Mouse (Mus musculus) adipocyte (in vitro differentiated cells): ENCODE measurements around the gene Serpinb9.
A peak's percentile ranks its signal among the peaks of the same experiment; 100 is the strongest.
"Not testable (repeated sequence)": the region's sequence is repeated elsewhere in the genome, so short reads cannot be mapped to it uniquely, and the experiment has no call there.

Source experiments
- DNase-seq: peaks from one replicate; pipeline ENCODE4 v3.0.0-alpha.2; 2016; ENCODE audit warnings: low spot score

Serpinb9 gene

GRCm38 (mm10) chr13:33003523-33004413, 718 bp downstream of the Serpinb9 start:
- no peak for DNase-seq

GRCm38 (mm10) chr13:33004414-33005105, 1.5 kb downstream of the Serpinb9 start:
- peak; percentile 91 for DNase-seq

GRCm38 (mm10) chr13:33005501-33006075, 2.5 kb downstream of the Serpinb9 start:
- DNase-seq, result peak; percentile 52

GRCm38 (mm10) chr13:33006555-33006954, 3.5 kb downstream of the Serpinb9 start:
- DNase-seq, result no peak

GRCm38 (mm10) chr13:33012395-33012794, 9.3 kb downstream of the Serpinb9 start:
- no peak for DNase-seq

GRCm38 (mm10) chr13:33013271-33013670, 10.2 kb downstream of the Serpinb9 start:
- no peak for DNase-seq

- DNase-seq, result no peak
Observed at GRCm38 (mm10) chr13:33022371-33022770, 19.3 kb downstream of the Serpinb9 start.

GRCm38 (mm10) chr13:33026427-33027057, 23.5 kb downstream of the Serpinb9 start:
- peak; percentile 30 for DNase-seq

- DNase-seq, result no peak
Observed at GRCm38 (mm10) chr13:33027244-33027643, 24.2 kb downstream of the Serpinb9 start, which contains the start of gene Serpinb9b. Gene Serpinb9b (plus strand): TSS chr13:33027416.

- DNase-seq, result no peak
Observed at GRCm38 (mm10) chr13:33028146-33028545, 25.1 kb downstream of the Serpinb9 start.

GRCm38 (mm10) chr13:33028550-33028949, 25.5 kb downstream of the Serpinb9 start:
- DNase-seq, result no peak

- DNase-seq, result not testable (repeated sequence)
Observed at GRCm38 (mm10) chr13:33029478-33029877, 26.4 kb downstream of the Serpinb9 start.

- DNase-seq, result no peak
Observed at GRCm38 (mm10) chr13:33030281-33030680, 27.2 kb downstream of the Serpinb9 start.

- DNase-seq, result peak; percentile 30
Observed at GRCm38 (mm10) chr13:33035506-33035905, 32.5 kb downstream of the Serpinb9 start.

GRCm38 (mm10) chr13:33043542-33043941, 40.5 kb downstream of the Serpinb9 start:
- no peak for DNase-seq

- DNase-seq, result no peak
Observed at GRCm38 (mm10) chr13:33047234-33047633, 44.2 kb downstream of the Serpinb9 start.

- DNase-seq, result no peak
Observed at GRCm38 (mm10) chr13:33048187-33048586, 45.1 kb downstream of the Serpinb9 start.

- no peak for DNase-seq
Observed at GRCm38 (mm10) chr13:33051697-33052096, 48.6 kb downstream of the Serpinb9 start.

- no peak for DNase-seq
Observed at GRCm38 (mm10) chr13:33063048-33063447, 60.0 kb downstream of the Serpinb9 start.
